Mouse (Mus musculus) liver, embryonic 15.5 days (tissue): ENCODE results near the gene Fcnb. TPM values are rescaled to one million over a fixed set of nuclear protein-coding genes. Genes with fewer than 3 reads are reported as not detected.
A peak's percentile ranks its signal among the peaks of the same experiment; 100 is the strongest.

Experiments
- ATAC-seq: fragments of 200-750 bp; cut with Nextera tagmentation; 2 replicates; pipeline ENCODE4 v1.8.0; 2017; ENCODE audit warnings: moderate number of reproducible peaks, mild to moderate bottlenecking, moderate library complexity; ENCODE audit not compliant: insufficient read depth
- H3K27ac ChIP-seq: fragments of 300-500 bp; sonication (generic); replicated peaks from 2 replicates; pipeline ENCODE4 v1.5.1; 2015; ENCODE audit warnings: mild to moderate bottlenecking, inconsistent platforms
- H3K27me3 ChIP-seq: fragments of 300-500 bp; sonication (generic); 2 replicates; pipeline ENCODE4 v1.6.1; 2015; ENCODE audit warnings: mild to moderate bottlenecking, inconsistent platforms
- H3K36me3 ChIP-seq: fragments of 300-500 bp; sonication (generic); replicated peaks from 2 replicates; pipeline ENCODE4 v1.6.1; 2015; ENCODE audit warnings: moderate library complexity, mild to moderate bottlenecking, inconsistent platforms
- H3K4me1 ChIP-seq: fragments of 300-500 bp; sonication (generic); replicated peaks from 2 replicates; pipeline ENCODE4 v1.6.1; 2015; ENCODE audit warnings: inconsistent platforms
- H3K4me2 ChIP-seq: fragments of 300-500 bp; sonication (generic); 2 replicates; pipeline ENCODE4 v1.6.1; 2015; ENCODE audit warnings: moderate library complexity, mild to moderate bottlenecking, inconsistent platforms
- H3K4me3 ChIP-seq: fragments of 300-500 bp; sonication (generic); replicated peaks from 2 replicates; pipeline ENCODE4 v1.5.1; 2015; ENCODE audit warnings: mild to moderate bottlenecking, inconsistent platforms
- H3K9ac ChIP-seq: fragments of 300-500 bp; sonication (generic); 2 replicates; pipeline ENCODE4 v1.6.1; 2015; ENCODE audit warnings: moderate library complexity, mild to moderate bottlenecking, inconsistent platforms
- H3K9me3 ChIP-seq: fragments of 300-500 bp; sonication (generic); replicated peaks from 2 replicates; pipeline ENCODE4 v1.6.1; 2016; ENCODE audit warnings: inconsistent platforms
- whole genome bisulfite sequencing: fragments of 180-500 bp; shearing (Covaris S2); methylation state at CpG from one replicate; pipeline ENCODE4 v1.1.7; 2015; ENCODE audit warnings: mixed read lengths; ENCODE audit not compliant: insufficient replicate concordance; 5-methylcytosine and 5-hydroxymethylcytosine counted together
- polyA plus RNA-seq: library from polyadenylated mRNA; unstranded; fragments of >200 nt; fragmentation: Nextera tagmentation; extraction: Ambion mirVana; gene quantifications from 2 replicates; pipeline ENCODE4 v1.2.1, GENCODE M21; 2015

Gene Fcnb
- polyA plus RNA-seq, result 63.9 and 70.8 TPM in 2 replicates

DNA sequence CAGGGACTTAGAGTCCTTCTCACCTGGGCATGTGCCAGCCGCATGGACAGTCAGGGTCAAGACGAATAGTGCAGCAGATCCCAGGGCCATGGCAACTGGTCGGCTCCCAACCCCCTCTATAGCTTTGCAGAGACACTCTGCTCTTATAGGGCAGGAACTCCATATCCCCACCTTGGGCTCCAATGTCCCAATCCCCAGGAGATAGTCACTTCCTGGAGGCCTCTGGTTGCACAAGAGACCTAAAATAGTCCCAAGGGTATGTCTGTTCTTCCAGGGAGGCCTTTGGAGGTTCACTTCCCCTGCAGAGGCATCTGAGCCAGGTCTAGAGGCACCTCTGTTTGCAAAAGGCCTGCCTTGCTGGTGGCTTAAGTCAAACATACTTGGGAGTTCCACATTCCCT is at the start of gene Fcnb:
Gene Fcnb, minus strand, starts transcription at position 118 of the 400 bp plus-strand sequence.
- no peaks in the 10 kb centered on the region for H3K27me3 ChIP-seq
- H3K4me3 ChIP-seq, result no peak within 1 kb of the TSS; the same call in 1 of the 2 replicates
- no peak for ATAC-seq
- 0 out of 2 replicates have a peak, but pooled peaks cover 5% of the 10 kb centered on the region for H3K9me3 ChIP-seq
- WGBS, result 66% methylated on average over 3 of the region's 3 CpGs
- H3K4me1 ChIP-seq, result peaks cover 27% of the 10 kb centered on the region; the same call in 1 of the 2 replicates
- peak within 1 kb of the TSS; percentile 64 for H3K27ac ChIP-seq
- no peaks in the 10 kb centered on the region for H3K36me3 ChIP-seq
- H3K9ac ChIP-seq, result no peak within 1 kb of the TSS
- H3K4me2 ChIP-seq, result no peak within 1 kb of the TSS

DNA sequence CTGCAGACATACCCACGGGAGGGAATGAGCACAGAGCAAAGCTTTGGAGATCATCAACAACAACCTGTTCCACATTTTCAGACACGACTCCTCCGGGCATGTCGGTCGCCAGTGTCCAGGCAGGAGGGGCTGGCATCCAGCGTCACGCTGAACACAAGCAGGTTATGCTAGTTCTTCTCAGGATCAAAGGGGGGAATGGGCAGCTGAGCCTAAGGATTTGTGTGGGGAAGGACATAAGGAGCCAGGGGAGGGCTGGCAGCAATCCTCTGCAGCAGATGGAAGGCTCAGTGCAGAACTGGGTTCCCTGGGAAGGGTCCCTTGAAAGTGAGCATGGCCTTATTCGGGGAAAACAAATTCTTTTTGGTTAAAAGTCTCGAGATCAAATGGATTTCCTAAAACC is 49.1 kb upstream of the Fcnb start:
- H3K4me3 ChIP-seq, result no peak overlapping the region
- H3K36me3 ChIP-seq, result no peaks in the 10 kb centered on the region
- ATAC-seq, result no peak
- H3K27me3 ChIP-seq, result peaks cover 66% of the 10 kb centered on the region
- no peak overlapping the region for H3K27ac ChIP-seq
- no peak overlapping the region for H3K9ac ChIP-seq
- H3K4me2 ChIP-seq, result no peak overlapping the region
- H3K9me3 ChIP-seq, result no peaks in the 10 kb centered on the region
- 67% methylated on average over 9 of the region's 9 CpGs for WGBS
- no peaks in the 10 kb centered on the region for H3K4me1 ChIP-seq

DNA sequence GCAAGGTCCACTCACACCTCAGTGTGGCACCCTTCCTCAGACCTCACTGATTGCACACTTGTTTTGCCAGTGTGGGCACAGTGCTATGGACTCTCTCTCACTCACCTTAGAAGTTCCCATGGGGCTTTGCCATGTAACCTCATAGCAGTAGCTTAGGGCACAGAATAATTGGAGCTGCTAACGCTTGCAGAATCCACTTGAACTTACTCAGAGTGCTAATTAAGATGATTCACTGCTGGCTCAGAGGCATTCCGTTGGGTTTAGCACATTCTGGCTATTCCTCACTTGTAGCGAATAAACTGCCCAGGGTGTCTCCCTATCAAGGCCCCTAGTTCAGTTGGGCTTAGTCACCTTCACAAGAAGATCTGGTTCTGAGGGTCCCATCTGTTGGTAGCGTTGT is 47.4 kb upstream of the Fcnb start:
- Histone ChIP-seq H3K9ac (no peak overlapping the region), H3K9me3 (no peaks in the 10 kb centered on the region), H3K4me1 (no peaks in the 10 kb centered on the region), H3K27ac (no peak overlapping the region), H3K36me3 (no peaks in the 10 kb centered on the region), H3K27me3 (peaks cover 52% of the 10 kb centered on the region), H3K4me3 (no peak overlapping the region), H3K4me2 (no peak overlapping the region)
- 67% methylated on average over 4 of the region's 4 CpGs for WGBS
- no peak for ATAC-seq

DNA sequence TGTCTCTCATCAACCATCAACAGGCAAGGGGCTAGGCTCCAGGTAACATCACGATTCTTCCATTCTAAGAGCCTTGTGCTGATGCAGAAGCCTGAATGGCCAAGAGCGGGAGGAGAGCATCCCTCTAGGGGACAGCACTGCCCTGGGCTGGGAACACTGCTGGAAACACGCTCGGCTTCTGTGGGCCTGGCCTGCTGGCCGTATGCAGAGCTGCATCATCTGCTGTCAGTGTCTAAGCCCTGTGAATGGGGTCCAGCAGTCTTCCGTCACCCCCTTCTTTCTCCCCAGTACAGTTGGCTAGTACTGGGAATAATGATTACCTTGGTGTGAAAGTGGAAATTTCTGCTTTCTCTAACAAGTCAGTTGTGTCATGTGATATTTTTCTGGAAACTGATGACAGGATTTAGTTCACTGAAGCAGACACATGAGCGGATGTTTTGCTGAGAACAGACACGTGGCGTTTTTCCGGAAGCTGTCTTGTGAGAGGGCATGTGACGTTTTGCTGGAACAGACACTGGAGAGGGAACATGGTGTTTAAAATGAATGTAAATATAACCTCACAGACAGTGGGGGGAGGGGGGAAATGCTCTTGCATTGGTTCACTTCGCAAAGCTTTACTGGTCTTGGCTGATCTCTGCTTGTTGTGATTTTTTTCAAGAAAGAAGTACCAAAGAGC is 42.2 kb upstream of the Fcnb start:
- Histone ChIP-seq H3K4me2 (no peak overlapping the region), H3K4me3 (no peak overlapping the region), H3K27ac (no peak overlapping the region), H3K27me3 (peaks cover 44% of the 10 kb centered on the region), H3K4me1 (no peaks in the 10 kb centered on the region), H3K9me3 (no peaks in the 10 kb centered on the region), H3K9ac (no peak overlapping the region), H3K36me3 (no peaks in the 10 kb centered on the region)
- ATAC-seq, result no peak
- WGBS, result 71% methylated on average over 12 of the region's 12 CpGs

DNA sequence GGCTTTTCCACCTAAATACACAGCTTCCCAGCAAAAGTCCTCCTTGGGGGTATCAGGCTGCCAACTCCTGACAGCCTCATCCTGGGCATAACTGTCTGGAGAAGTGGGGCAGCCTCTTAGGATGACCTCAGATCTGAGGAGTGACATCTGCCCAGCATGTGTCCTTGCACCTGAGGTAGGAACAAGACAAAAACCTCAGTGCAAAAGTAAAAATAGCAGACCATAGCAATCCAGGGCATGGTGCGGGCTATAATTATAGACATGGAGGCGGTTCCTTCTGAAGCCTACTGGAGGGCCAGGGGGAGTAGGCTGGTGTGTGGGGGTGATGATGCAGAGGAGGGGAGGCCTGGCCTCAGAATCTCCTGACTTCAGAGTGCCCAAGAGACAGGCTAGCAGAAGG is 39.2 kb upstream of the Fcnb start:
- Histone ChIP-seq H3K9ac (no peak overlapping the region), H3K27ac (no peak overlapping the region), H3K4me3 (no peak overlapping the region), H3K4me1 (no peaks in the 10 kb centered on the region), H3K27me3 (peaks cover 51% of the 10 kb centered on the region), H3K9me3 (no peaks in the 10 kb centered on the region), H3K4me2 (no peak overlapping the region), H3K36me3 (no peaks in the 10 kb centered on the region)
- ATAC-seq, result no peak
- 84% methylated on average over 2 of the region's 2 CpGs for WGBS

DNA sequence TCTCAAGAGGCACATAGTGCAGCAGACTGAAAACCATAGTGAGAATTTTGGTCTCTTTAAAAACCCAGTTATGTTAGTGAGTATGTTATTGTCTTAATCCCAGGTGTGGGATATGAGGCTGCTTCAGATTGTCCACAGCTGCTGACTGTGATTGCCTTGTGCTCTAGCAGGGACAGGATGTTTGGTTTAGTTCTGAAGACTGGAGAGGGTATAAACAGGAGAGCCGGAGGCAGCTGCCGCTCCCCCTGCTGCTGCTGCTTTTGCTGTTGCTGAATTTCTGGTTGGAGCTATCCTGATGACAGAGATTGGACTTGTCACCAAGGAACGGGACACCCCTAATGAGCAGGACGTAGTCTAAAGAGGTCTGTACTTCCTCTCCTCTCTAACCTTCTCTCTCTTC is 36.6 kb upstream of the Fcnb start:
- H3K9ac ChIP-seq, result no peak overlapping the region
- ATAC-seq, result no peak
- no peak overlapping the region for H3K4me2 ChIP-seq
- WGBS, result 46% methylated on average over 4 of the region's 4 CpGs
- H3K36me3 ChIP-seq, result no peaks in the 10 kb centered on the region
- no peak overlapping the region for H3K4me3 ChIP-seq
- H3K4me1 ChIP-seq, result no peaks in the 10 kb centered on the region
- H3K9me3 ChIP-seq, result no peaks in the 10 kb centered on the region
- H3K27me3 ChIP-seq, result peaks cover 66% of the 10 kb centered on the region
- H3K27ac ChIP-seq, result no peak overlapping the region

DNA sequence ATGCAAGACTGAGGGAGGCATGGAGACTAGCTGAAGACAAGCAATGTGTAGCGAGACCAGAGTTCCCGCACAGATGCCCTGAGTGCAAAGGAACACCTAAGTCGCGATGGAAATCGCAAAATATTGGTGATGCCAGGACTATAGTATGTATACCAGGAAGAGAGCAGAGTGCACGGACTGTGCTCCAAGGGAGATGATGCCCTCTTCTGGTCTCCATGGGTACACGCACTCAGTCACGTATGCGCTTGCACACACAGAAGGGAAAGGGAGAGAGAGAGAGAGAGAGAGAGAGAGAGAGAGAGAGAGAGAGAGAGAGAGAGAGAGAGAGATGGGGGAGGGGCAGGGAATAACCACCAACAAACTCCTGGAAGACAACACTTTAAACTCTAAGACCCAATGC is 35.7 kb upstream of the Fcnb start:
- no peak overlapping the region for H3K9ac ChIP-seq
- H3K27me3 ChIP-seq, result peaks cover 68% of the 10 kb centered on the region
- H3K4me2 ChIP-seq, result no peak overlapping the region
- no peak for ATAC-seq
- no peak overlapping the region for H3K27ac ChIP-seq
- H3K4me3 ChIP-seq, result no peak overlapping the region
- H3K4me1 ChIP-seq, result no peaks in the 10 kb centered on the region
- H3K36me3 ChIP-seq, result no peaks in the 10 kb centered on the region
- WGBS, result 85% methylated on average over 9 of the region's 9 CpGs
- no peaks in the 10 kb centered on the region for H3K9me3 ChIP-seq

DNA sequence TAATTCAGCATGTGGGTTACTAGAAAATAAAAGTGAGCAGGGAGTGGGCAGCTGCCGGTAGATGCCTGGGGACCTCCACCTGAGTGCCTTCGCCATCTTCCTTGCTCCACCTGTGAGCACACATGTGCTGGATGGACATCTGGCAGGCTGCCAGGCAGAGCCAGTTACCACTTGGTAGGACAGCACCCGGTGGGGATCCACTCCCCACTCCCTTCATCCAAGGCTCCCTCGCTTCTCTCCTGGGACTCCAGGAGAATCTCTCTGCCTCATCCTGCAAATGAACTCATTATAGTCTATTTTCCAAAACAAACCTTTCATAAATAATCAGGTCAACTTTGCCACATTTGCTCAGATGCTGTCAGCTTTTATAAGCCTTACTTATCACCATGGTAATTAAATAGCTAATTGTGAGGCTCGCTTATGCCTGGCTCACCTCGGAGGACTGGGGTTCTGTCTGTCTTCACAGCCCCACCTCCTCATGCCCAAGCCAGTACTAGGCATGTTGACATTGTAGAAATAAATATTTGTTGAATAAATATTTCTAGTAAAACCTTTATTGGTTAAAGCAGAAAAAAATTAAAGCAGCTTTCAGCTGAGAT is 33.9 kb upstream of the Fcnb start:
- H3K27me3 ChIP-seq, result peaks cover 60% of the 10 kb centered on the region
- H3K27ac ChIP-seq, result no peak overlapping the region
- no peak overlapping the region for H3K4me2 ChIP-seq
- no peak overlapping the region for H3K9ac ChIP-seq
- 77% methylated on average over 6 of the region's 6 CpGs for WGBS
- no peaks in the 10 kb centered on the region for H3K36me3 ChIP-seq
- ATAC-seq, result no peak
- H3K4me1 ChIP-seq, result no peaks in the 10 kb centered on the region
- H3K4me3 ChIP-seq, result no peak overlapping the region
- H3K9me3 ChIP-seq, result no peaks in the 10 kb centered on the region

DNA sequence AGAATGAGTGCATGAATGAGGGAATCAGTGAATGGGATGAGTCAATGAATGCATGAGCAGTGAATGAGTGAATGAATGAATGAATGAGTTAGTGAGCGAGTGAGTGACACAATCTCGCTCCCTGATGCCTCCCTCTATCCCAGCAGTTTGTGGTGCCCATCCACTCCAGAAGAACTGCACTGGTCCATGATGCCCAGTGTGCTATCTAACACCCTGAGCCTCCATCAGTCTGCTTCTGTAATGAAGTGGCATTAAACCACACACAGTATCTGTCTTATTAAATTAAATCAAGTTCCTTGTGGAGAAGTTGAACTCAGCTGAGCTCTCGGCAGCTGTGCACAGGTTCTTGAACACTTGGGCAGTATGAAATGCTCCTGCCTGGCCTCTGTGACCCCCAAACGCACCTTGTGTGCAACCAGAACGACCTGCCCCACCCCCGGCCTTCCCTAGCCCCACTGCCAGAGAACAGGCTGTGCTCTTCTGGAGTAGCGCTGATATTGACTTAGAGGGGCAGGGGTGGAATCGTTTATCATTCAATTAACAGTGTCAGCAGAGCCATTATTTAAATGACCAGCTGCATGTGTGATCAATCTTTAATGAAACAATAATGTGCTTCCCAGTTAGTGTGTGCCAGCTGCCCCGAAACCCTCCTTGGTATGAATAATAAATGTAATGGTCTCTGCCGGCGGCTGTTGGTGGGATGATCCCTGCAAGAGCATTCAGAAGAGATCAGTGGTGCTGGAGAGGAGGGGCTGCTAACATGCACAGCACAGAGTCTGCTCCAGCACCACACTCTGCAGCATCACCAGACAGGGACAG is 33.0 kb upstream of the Fcnb start:
- Histone ChIP-seq H3K9me3 (no peaks in the 10 kb centered on the region), H3K36me3 (no peaks in the 10 kb centered on the region), H3K4me3 (no peak overlapping the region), H3K27me3 (peaks cover 56% of the 10 kb centered on the region), H3K27ac (no peak overlapping the region), H3K4me2 (no peak overlapping the region), H3K4me1 (no peaks in the 10 kb centered on the region), H3K9ac (no peak overlapping the region)
- ATAC-seq, result no peak
- 52% methylated on average over 11 of the region's 11 CpGs for WGBS

DNA sequence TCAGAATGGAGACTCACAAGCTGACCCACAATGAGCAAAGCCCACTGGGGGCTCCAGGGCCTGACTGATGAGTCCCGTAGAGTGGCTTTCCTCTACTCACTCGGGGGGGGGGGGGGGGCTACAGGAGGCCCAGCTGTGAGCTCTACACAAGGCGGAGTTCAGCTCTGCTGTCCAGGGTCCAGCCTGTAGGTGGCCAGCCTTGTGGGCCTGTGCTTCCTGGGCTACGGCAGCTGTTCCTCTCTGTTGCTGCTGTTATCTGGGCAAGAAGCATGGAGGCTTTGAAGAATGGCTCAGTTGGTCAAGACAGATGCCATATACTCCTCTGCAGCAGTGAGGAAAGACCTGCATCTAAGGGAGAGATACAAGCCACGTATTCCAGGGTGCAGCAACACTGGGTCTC is 24.1 kb upstream of the Fcnb start:
- 47% methylated on average over 5 of the region's 5 CpGs for WGBS
- Histone ChIP-seq H3K4me2 (no peak overlapping the region), H3K27ac (no peak overlapping the region), H3K27me3 (peaks cover 4% of the 10 kb centered on the region; the same call in 1 of the 2 replicates), H3K9ac (no peak overlapping the region), H3K4me3 (no peak overlapping the region), H3K4me1 (peaks cover 3% of the 10 kb centered on the region; the same call in 1 of the 2 replicates), H3K9me3 (no peaks in the 10 kb centered on the region), H3K36me3 (no peaks in the 10 kb centered on the region)
- ATAC-seq, result no peak

DNA sequence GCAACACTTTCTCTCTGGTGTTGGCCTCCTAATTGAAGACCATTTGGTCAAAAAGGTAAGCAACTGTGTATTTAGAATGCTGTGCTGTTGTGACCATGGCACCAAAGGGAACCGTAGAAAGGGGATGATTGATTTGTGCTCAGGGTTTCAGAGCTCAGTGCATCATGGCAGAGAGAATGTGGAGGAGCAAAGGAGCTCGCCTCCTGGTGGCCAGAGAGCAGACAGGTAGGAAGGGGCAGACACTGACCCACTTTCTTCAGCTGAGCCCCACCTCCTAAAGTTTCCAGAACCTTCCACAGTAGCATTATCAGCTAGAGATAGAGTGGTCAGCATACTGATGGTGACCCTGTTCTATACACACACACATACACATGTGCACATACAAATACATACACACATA is 21.3 kb upstream of the Fcnb start:
- 51% methylated on average over 2 of the region's 2 CpGs for WGBS
- Histone ChIP-seq H3K4me1 (peaks cover 24% of the 10 kb centered on the region), H3K9me3 (no peaks in the 10 kb centered on the region), H3K27me3 (no peaks in the 10 kb centered on the region), H3K27ac (no peak overlapping the region), H3K36me3 (no peaks in the 10 kb centered on the region), H3K4me3 (no peak overlapping the region), H3K4me2 (no peak overlapping the region), H3K9ac (no peak overlapping the region)
- no peak for ATAC-seq
